23 mouse cellular contexts compared by ENCODE assay signal in genomic region chr3:99793622-99794021, GRCm38 (mm10).
"Had no signal": no experiment of that assay in that cellular context is flagged by ENCODE, and none has a peak within 500 bp of the region (broad histone marks: within the 10 kb centered on the region; RNA-seq: fewer than 3 reads in every experiment).

No protein-coding gene starts in this region.

- H3K27me3 ChIP-seq: heart, embryonic 13.5 days; heart, embryonic 15.5 days; hindbrain, embryonic 13.5 days; hindbrain, embryonic 15.5 days; limb, embryonic 13.5 days; limb, embryonic 15.5 days had no signal

- DNase-seq: gastrocnemius, postnatal 14 days; gastrocnemius, postnatal 36 days; heart, adult 11 months; heart, adult 2 months; heart, postnatal 14 days; heart, postnatal 36 days; kidney, adult 11 months; kidney, adult 2 months; kidney, postnatal 14 days; kidney, postnatal 36 days; layer of hippocampus, adult 9-11 months; layer of hippocampus, postnatal 36 days; left cerebral cortex, postnatal 4 days had no signal

- H3K9me3 ChIP-seq: heart, embryonic 13.5 days; heart, embryonic 15.5 days; hindbrain, embryonic 13.5 days; hindbrain, embryonic 15.5 days; limb, embryonic 13.5 days; limb, embryonic 15.5 days had no signal

- H3K36me3 ChIP-seq: heart, embryonic 13.5 days; heart, embryonic 15.5 days; hindbrain, embryonic 13.5 days; hindbrain, embryonic 15.5 days; limb, embryonic 13.5 days; limb, embryonic 15.5 days had no signal

- H3K4me3 ChIP-seq: heart, adult 2 months; heart, embryonic 13.5 days; heart, embryonic 15.5 days; hindbrain, embryonic 13.5 days; hindbrain, embryonic 15.5 days; limb, embryonic 13.5 days; limb, embryonic 15.5 days had no signal

- H3K9ac ChIP-seq: heart, embryonic 13.5 days; heart, embryonic 15.5 days; hindbrain, embryonic 13.5 days; hindbrain, embryonic 15.5 days; limb, embryonic 13.5 days; limb, embryonic 15.5 days had no signal

- H3K4me2 ChIP-seq: heart, embryonic 11.5 days; heart, embryonic 13.5 days; heart, embryonic 15.5 days; hindbrain, embryonic 13.5 days; hindbrain, embryonic 15.5 days; limb, embryonic 13.5 days; limb, embryonic 15.5 days had no signal

- H3K27ac ChIP-seq: heart, adult 2 months; heart, embryonic 13.5 days; heart, embryonic 15.5 days; hindbrain, embryonic 13.5 days; hindbrain, embryonic 15.5 days; hindbrain, postnatal 0 days; kidney, postnatal 0 days; limb, embryonic 13.5 days had no signal

- H3K4me1 ChIP-seq: hindbrain, embryonic 13.5 days; hindbrain, embryonic 15.5 days had no signal

- ATAC-seq: hindbrain, postnatal 0 days; intestine, embryonic 16.5 days had no signal
